Mouse (Mus musculus) stomach, embryonic 16.5 days (tissue): ENCODE results near the gene Olfr127. TPM values are rescaled to one million over a fixed set of nuclear protein-coding genes. Genes with fewer than 3 reads are reported as not detected.
"Not testable (repeated sequence)": the region's sequence is repeated elsewhere in the genome, so short reads cannot be mapped to it uniquely, and the experiment has no call there.

Source experiments
- ATAC-seq: fragments of 200-750 bp; cut with Nextera tagmentation; 2 replicates; pipeline ENCODE4 v1.8.0; 2017; ENCODE audit warnings: moderate number of reproducible peaks, moderate TSS enrichment; ENCODE audit not compliant: insufficient read depth, low FRiP score
- H3K27ac ChIP-seq: fragments of 300-500 bp; sonication (generic); 2 replicates; pipeline ENCODE4 v1.5.1; 2014; ENCODE audit warnings: low read length
- H3K27me3 ChIP-seq: fragments of 300-500 bp; sonication (generic); 2 replicates; pipeline ENCODE4 v1.6.1; 2014; ENCODE audit warnings: low read length, control low read depth, mixed read lengths; ENCODE audit not compliant: control insufficient read depth, insufficient read depth
- H3K36me3 ChIP-seq: fragments of 300-500 bp; sonication (generic); 2 replicates; pipeline ENCODE4 v1.6.1; 2014; ENCODE audit warnings: low read length; ENCODE audit not compliant: control insufficient read depth, insufficient read depth
- H3K4me1 ChIP-seq: fragments of 300-500 bp; sonication (generic); 2 replicates; pipeline ENCODE4 v1.6.1; 2014; ENCODE audit warnings: low read length, control low read depth, mixed read lengths; ENCODE audit not compliant: control insufficient read depth, insufficient read depth
- H3K4me2 ChIP-seq: fragments of 300-500 bp; sonication (generic); 2 replicates; pipeline ENCODE4 v1.6.1; 2014; ENCODE audit warnings: low read depth, low read length, mixed read lengths
- H3K4me3 ChIP-seq: fragments of 300-500 bp; sonication (generic); replicated peaks from 2 replicates; pipeline ENCODE4 v1.5.1; 2014; ENCODE audit warnings: mild to moderate bottlenecking, low read length
- H3K9ac ChIP-seq: fragments of 300-500 bp; sonication (generic); 2 replicates; pipeline ENCODE4 v1.6.1; 2014; ENCODE audit warnings: low read length
- H3K9me3 ChIP-seq: fragments of 300-500 bp; sonication (generic); replicated peaks from 2 replicates; pipeline ENCODE4 v1.6.1; 2016; ENCODE audit warnings: low read length, control low read depth; ENCODE audit not compliant: control insufficient read depth
- WGBS: fragments of 180-500 bp; shearing (Covaris S2); extraction: QIAGEN DNeasy Blood & Tissue Kit; methylation state at CpG from one replicate; pipeline ENCODE4 v1.1.7; 2014; 5-methylcytosine and 5-hydroxymethylcytosine counted together
- polyA plus RNA-seq: library from polyadenylated mRNA; unstranded; fragments of >200 nt; fragmentation: Nextera tagmentation; extraction: Ambion mirVana; gene quantifications from 2 replicates; pipeline ENCODE4 v1.2.1, GENCODE M21; 2015

Olfr127 gene
- not detected in 2 replicates for polyA plus RNA-seq

DNA sequence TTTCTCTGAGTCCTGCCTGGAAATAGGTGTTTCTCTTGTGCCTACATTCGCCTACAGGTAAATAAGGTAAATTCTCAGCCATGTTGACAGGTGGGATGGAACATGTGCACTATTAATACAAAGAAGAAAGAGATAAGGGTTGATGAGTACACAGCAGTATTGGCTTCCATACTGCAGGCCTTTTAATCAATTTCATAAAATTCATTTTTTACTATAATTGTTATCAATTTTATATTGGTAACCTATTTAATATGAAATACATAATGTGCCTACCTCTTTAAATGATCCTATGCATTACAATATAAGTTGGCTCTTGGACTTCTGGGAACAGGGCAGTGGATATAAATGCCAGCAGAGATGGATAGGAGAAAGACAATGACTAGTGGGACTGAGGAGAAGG, at the start of gene Olfr127:
Gene Olfr127 (plus strand): TSS at position 301 of the 400 bp plus-strand sequence.
- H3K4me3 ChIP-seq: no peak within 1 kb of the TSS
- H3K27me3 ChIP-seq: no peaks in the 10 kb centered on the region
- H3K4me1 ChIP-seq: no peaks in the 10 kb centered on the region
- H3K27ac ChIP-seq: no peak within 1 kb of the TSS
- H3K36me3 ChIP-seq: no peaks in the 10 kb centered on the region
- 69% methylated on average over 1 of the region's 1 CpGs for WGBS
- no peak within 1 kb of the TSS for H3K9ac ChIP-seq
- H3K9me3 ChIP-seq: no peaks in the 10 kb centered on the region
- no peak for ATAC-seq
- no peak within 1 kb of the TSS for H3K4me2 ChIP-seq

DNA sequence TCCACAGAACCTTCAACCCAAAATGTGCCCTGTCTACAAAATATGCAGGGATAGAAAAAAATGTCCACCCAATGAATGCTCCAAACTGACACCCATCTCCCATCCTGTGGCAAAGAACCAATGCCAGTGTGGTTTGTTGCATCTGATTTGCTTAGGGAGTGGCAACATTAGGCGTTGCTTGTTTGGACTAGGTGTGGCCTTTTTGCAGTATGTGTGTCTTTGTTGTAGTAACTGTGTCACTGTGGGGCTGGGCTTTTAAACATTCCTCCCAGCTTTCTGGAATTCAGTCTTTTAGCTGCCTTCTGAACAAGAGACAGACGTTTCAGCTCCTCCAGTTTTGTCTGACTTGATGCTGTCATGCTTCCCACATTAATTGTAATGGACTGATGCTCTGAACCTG, 36.3 kb upstream of the Olfr127 start:
- H3K9me3 ChIP-seq: no peaks in the 10 kb centered on the region
- H3K4me1 ChIP-seq: no peaks in the 10 kb centered on the region
- H3K36me3 ChIP-seq: no peaks in the 10 kb centered on the region
- H3K4me3 ChIP-seq: no peak overlapping the region
- H3K27ac ChIP-seq: no peak overlapping the region
- no peak for ATAC-seq
- WGBS: 71% methylated on average over 2 of the region's 2 CpGs
- H3K4me2 ChIP-seq: no peak overlapping the region
- no peak overlapping the region for H3K9ac ChIP-seq
- H3K27me3 ChIP-seq: no peaks in the 10 kb centered on the region

DNA sequence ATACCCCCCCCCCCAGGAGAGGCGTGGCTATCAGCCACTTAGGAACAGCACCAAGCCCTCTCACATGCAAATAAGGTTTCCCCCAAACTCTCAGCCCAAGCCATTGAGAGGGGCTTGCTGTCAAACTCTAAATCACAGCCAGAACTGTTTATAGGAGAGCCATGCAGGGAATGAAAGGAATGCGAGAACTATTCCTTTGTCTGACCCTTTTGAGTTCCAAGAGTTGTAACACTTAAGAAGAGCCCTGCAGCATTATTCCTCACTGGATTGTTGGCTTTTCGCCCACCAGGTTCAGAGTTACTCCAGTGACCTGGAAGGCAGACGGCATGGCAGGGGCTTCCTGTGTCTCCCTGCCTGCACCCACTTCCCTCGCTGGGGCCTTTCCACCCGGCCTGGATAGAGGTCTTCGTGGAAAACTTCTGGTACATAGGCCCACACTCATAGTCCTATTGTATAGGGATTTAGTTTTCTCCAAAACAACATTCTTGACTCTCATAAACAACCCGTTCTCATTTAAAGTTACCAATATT, 30.5 kb upstream of the Olfr127 start:
- Histone ChIP-seq H3K36me3 (no peaks in the 10 kb centered on the region), H3K9ac (no peak overlapping the region), H3K9me3 (no peaks in the 10 kb centered on the region), H3K27ac (no peak overlapping the region), H3K4me3 (no peak overlapping the region), H3K4me2 (no peak overlapping the region), H3K4me1 (no peaks in the 10 kb centered on the region), H3K27me3 (no peaks in the 10 kb centered on the region)
- ATAC-seq: no peak
- 21% methylated on average over 8 of the region's 8 CpGs for WGBS

DNA sequence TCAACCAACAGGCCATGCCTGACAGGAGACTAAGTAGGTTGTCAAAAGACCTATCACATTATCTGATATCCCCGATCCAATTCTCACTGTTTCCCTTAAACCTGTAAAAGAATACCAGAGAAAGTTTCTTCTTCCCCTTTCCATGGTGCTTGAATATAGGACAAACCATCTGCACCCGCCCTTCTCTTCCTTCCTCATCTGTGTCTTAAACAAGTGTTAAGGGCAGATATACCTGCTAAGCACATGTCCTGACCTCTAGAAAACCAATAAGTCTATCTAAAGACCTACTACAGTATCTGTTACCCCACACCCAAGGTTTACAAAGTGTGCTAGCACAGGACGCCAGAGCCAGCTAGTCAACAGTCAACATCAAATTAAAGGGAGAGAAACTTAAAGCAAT, 26.4 kb upstream of the Olfr127 start:
- H3K27me3 ChIP-seq: no peaks in the 10 kb centered on the region
- no peak overlapping the region for H3K27ac ChIP-seq
- WGBS: 87% methylated on average over 3 of the region's 3 CpGs
- no peak overlapping the region for H3K4me2 ChIP-seq
- no peaks in the 10 kb centered on the region for H3K9me3 ChIP-seq
- H3K36me3 ChIP-seq: no peaks in the 10 kb centered on the region
- H3K4me1 ChIP-seq: no peaks in the 10 kb centered on the region
- no peak overlapping the region for H3K4me3 ChIP-seq
- ATAC-seq: no peak
- no peak overlapping the region for H3K9ac ChIP-seq

DNA sequence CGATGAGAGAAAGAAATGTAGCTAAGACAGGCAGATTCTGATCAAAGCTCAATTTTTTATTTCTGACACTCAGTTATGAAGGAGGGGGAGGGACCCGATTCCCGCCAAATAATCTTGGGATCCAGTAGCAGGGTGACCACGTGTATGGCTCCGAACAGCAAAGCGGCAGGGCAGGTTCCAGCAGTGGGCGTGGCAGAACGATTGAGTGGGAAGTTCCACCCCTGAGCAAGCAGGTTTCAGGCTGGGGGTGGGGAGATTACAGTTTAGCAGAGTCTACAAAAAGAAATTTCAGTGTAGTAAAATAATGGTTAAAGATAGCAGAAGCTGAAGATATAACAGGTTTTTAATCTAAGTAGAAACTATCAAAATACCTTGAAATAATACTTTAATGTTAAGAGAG, 6.6 kb downstream of the Olfr127 start:
- not testable (repeated sequence) for H3K4me3 ChIP-seq, H3K4me1 ChIP-seq, H3K4me2 ChIP-seq, H3K9me3 ChIP-seq, ATAC-seq, H3K9ac ChIP-seq, H3K27me3 ChIP-seq, H3K36me3 ChIP-seq, H3K27ac ChIP-seq
- 58% methylated on average over 8 of the region's 8 CpGs for WGBS

DNA sequence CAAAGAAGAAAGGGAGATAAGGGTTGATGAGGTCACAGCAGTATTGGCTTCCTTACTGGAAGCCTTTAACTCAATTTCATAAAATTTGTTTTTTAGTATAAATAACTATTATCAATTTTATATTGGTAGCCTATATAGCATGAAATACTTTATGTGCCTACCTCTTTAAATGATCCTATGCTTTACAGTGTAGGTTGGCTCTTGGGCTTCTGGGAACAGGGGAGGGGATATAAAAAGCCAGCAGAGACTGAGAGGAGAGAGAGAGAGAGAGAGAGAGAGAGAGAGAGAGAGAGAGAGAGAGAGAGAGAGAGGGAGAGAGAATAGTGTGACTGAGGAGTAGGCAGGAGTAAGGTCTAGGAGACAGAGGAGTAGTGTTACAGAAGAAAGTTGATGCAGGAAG, 20.0 kb downstream of the Olfr127 start, which contains the start of gene Olfr128:
Gene Olfr128 (plus strand): TSS at position 301 of the 400 bp plus-strand sequence.
- H3K9me3 ChIP-seq: no peaks in the 10 kb centered on the region
- ATAC-seq: no peak

DNA sequence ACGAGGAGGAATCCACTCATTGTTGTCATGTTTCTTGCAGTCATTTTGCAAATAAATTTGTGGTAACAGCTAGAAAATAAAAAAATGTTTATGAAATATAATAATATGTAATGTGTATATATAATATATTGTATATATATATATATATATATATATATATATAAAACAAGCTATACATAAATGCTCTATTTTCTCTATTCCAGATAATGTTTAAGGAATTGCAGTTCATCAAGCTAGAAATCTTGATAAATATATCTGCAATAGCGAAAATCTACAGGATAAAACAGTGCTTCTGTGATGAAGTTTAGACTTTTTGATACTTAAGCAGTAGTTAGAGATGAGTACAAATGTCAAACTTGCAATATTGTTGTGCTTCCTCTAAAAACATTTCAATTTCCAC, 52.7 kb downstream of the Olfr127 start, which contains the start of gene Olfr761:
Gene Olfr761 (minus strand): TSS at position 101 of the 400 bp plus-strand sequence.
- WGBS: 60% methylated on average over 2 of the region's 2 CpGs
- Histone ChIP-seq H3K9ac (no peak within 1 kb of the TSS), H3K4me3 (no peak within 1 kb of the TSS), H3K36me3 (no peaks in the 10 kb centered on the region), H3K9me3 (no peaks in the 10 kb centered on the region), H3K27me3 (no peaks in the 10 kb centered on the region), H3K4me2 (no peak within 1 kb of the TSS), H3K27ac (no peak within 1 kb of the TSS), H3K4me1 (no peaks in the 10 kb centered on the region)
- ATAC-seq: no peak

More for the DNA sequence above, 20.0 kb downstream of the Olfr127 start, which contains the start of gene Olfr128:
- Histone ChIP-seq H3K4me1 (no peaks in the 10 kb centered on the region), H3K27me3 (no peaks in the 10 kb centered on the region), H3K36me3 (no peaks in the 10 kb centered on the region), H3K4me2 (no peak within 1 kb of the TSS), H3K9ac (no peak within 1 kb of the TSS), H3K4me3 (no peak within 1 kb of the TSS), H3K27ac (no peak within 1 kb of the TSS)

Other genes with a start within 250 kb of the Olfr127 start
- gene Olfr117, start 236.7 kb upstream of the Olfr127 start, polyA plus RNA-seq: not detected in 2 replicates
- not detected in 2 replicates for gene Olfr118, start 233.4 kb upstream of the Olfr127 start, polyA plus RNA-seq
- gene Olfr119, start 203.9 kb upstream of the Olfr127 start, polyA plus RNA-seq: not detected in 2 replicates
- gene Olfr120, start 178.6 kb upstream of the Olfr127 start, polyA plus RNA-seq: not detected in 2 replicates
- gene Olfr121, start 151.6 kb upstream of the Olfr127 start, polyA plus RNA-seq: not detected in 2 replicates
- not detected in 2 replicates for gene Olfr122, start 131.8 kb upstream of the Olfr127 start, polyA plus RNA-seq
- not detected in 2 replicates for gene Olfr123, start 106.9 kb upstream of the Olfr127 start, polyA plus RNA-seq
- gene Olfr124, start 100.5 kb upstream of the Olfr127 start, polyA plus RNA-seq: not detected in 2 replicates
- gene Olfr125, start 67.5 kb upstream of the Olfr127 start, polyA plus RNA-seq: not detected in 2 replicates
- not detected in 2 replicates for gene Olfr126, start 53.0 kb upstream of the Olfr127 start, polyA plus RNA-seq
- not detected in 2 replicates for gene Olfr128, start 20.1 kb downstream of the Olfr127 start, polyA plus RNA-seq
- gene Olfr761, start 52.6 kb downstream of the Olfr127 start, polyA plus RNA-seq: not detected in 2 replicates
- not detected in 2 replicates for gene Olfr129, start 159.6 kb downstream of the Olfr127 start, polyA plus RNA-seq
- not detected in 2 replicates for gene Olfr130, start 163.5 kb downstream of the Olfr127 start, polyA plus RNA-seq
- gene Olfr131, start 188.3 kb downstream of the Olfr127 start, polyA plus RNA-seq: not detected in 2 replicates
- gene Olfr132, start 234.1 kb downstream of the Olfr127 start, polyA plus RNA-seq: not detected in 2 replicates
- not detected in 2 replicates for gene Olfr133, start 244.8 kb downstream of the Olfr127 start, polyA plus RNA-seq